Mouse (Mus musculus) midbrain, embryonic 16.5 days (tissue): ENCODE results near the gene Lin54. TPM values are rescaled to one million over a fixed set of nuclear protein-coding genes. Genes with fewer than 3 reads are reported as not detected.

ENCODE experiments used
- ATAC-seq: fragments of 200-750 bp; cut with Nextera tagmentation; 2 replicates; pipeline ENCODE4 v1.8.0; 2017; ENCODE audit warnings: moderate TSS enrichment
- H3K27ac ChIP-seq: fragments of 300-500 bp; sonication (generic); 2 replicates; pipeline ENCODE4 v1.5.1; 2014; ENCODE audit warnings: mild to moderate bottlenecking, low read length, mixed read lengths
- H3K27me3 ChIP-seq: fragments of 300-500 bp; sonication (generic); 2 replicates; pipeline ENCODE4 v1.6.1; 2014; ENCODE audit warnings: low read depth, low read length, mixed read lengths; ENCODE audit not compliant: control insufficient read depth, insufficient read depth
- H3K36me3 ChIP-seq: fragments of 300-500 bp; sonication (generic); 2 replicates; pipeline ENCODE4 v1.6.1; 2014; ENCODE audit warnings: mild to moderate bottlenecking, low read length, moderate library complexity, mixed read lengths; ENCODE audit not compliant: control insufficient read depth, insufficient read depth
- H3K4me1 ChIP-seq: fragments of 300-500 bp; sonication (generic); 2 replicates; pipeline ENCODE4 v1.6.1; 2014; ENCODE audit warnings: mild to moderate bottlenecking, low read length, mixed read lengths; ENCODE audit not compliant: control insufficient read depth, insufficient read depth
- H3K4me2 ChIP-seq: fragments of 300-500 bp; sonication (generic); 2 replicates; pipeline ENCODE4 v1.6.1; 2014; ENCODE audit warnings: mild to moderate bottlenecking, low read length, mixed read lengths
- H3K4me3 ChIP-seq: fragments of 300-500 bp; sonication (generic); 2 replicates; pipeline ENCODE4 v1.5.1; 2014; ENCODE audit warnings: low read depth, mild to moderate bottlenecking, low read length, moderate library complexity, mixed read lengths
- H3K9ac ChIP-seq: fragments of 300-500 bp; sonication (generic); 2 replicates; pipeline ENCODE4 v1.6.1; 2014; ENCODE audit warnings: low read depth, low read length, mixed read lengths
- H3K9me3 ChIP-seq: fragments of 300-500 bp; sonication (generic); replicated peaks from 2 replicates; pipeline ENCODE4 v1.6.1; 2014; ENCODE audit warnings: mild to moderate bottlenecking, low read length, mixed read lengths; ENCODE audit not compliant: control insufficient read depth, poor library complexity, severe bottlenecking
- WGBS: fragments of 180-500 bp; shearing (Covaris S2); extraction: QIAGEN DNeasy Blood & Tissue Kit; methylation state at CpG from one replicate; pipeline ENCODE4 v1.1.7; 2014; 5-methylcytosine and 5-hydroxymethylcytosine counted together
- polyA plus RNA-seq: library from polyadenylated mRNA; unstranded; fragments of >200 nt; fragmentation: Nextera tagmentation; extraction: Ambion mirVana; gene quantifications from 2 replicates; pipeline ENCODE4 v1.2.1, GENCODE M21; 2015

Gene Lin54
- polyA plus RNA-seq, result 7.9 and 8.3 TPM in 2 replicates

DNA sequence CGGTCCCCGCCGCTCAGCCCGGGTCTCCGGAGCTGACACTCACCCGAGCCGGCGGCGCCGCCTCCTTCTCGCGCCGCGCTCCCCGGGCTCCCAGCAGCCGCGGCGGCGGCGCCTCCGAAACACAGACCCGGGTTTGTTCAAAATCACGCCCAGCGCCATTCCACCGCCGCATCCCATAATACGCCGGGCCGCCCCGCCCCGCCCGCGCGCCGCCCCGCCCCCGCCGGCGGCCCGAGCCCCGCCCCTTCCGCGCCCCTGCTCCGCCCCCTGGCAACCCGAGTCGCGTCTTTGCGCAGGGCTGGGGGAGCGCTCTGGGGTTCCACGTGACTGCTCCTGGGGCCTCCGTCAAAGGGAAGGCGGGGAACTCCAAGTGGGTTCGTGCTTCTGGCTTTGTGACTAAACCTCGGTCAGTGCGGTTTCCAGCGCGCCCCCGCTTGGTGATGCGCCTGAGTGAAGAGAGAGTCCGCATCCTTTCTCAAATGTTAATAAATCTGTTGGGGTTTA is at the start of gene Lin54:
Lin54 (minus strand) TSS at position 182 of the 504 bp plus-strand sequence.
- Histone ChIP-seq H3K9ac (peak within 1 kb of the TSS; percentile 66), H3K36me3 (no peaks in the 10 kb centered on the region), H3K27me3 (no peaks in the 10 kb centered on the region), H3K4me1 (peaks cover 20% of the 10 kb centered on the region), H3K4me3 (peak within 1 kb of the TSS; percentile 88), H3K4me2 (peak within 1 kb of the TSS; percentile 98), H3K9me3 (no peaks in the 10 kb centered on the region), H3K27ac (peak within 1 kb of the TSS; percentile 70)
- under 1% methylated on average over 43 of the region's 60 CpGs for WGBS
- peak; percentile 92 for ATAC-seq

DNA sequence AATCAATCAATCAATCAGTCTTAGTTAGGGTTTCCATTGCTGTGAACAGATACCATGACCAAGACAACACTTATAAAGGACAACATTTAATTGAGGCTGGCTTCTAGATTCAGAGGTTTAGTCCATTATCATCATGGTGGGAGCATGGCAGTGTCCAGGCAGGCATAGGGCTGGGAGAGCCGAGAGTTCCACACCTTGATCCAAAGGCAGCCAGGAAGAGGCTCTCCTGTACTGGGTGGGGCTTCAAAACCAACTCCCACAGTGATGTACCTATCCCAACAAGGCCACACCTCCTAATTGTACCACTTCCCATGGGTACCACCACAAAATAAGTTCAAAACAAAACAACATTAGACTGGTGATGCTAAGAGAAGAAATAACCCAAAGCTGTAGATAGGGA is 49.7 kb upstream of the Lin54 start:
- H3K27ac ChIP-seq, result no peak overlapping the region
- no peak overlapping the region for H3K9ac ChIP-seq
- no peak overlapping the region for H3K4me2 ChIP-seq
- H3K27me3 ChIP-seq, result no peaks in the 10 kb centered on the region
- H3K4me1 ChIP-seq, result no peaks in the 10 kb centered on the region
- no peak overlapping the region for H3K4me3 ChIP-seq
- no peaks in the 10 kb centered on the region for H3K9me3 ChIP-seq
- no peak for ATAC-seq
- 90% methylated on average over 1 of the region's 1 CpGs for WGBS
- H3K36me3 ChIP-seq, result peaks cover 22% of the 10 kb centered on the region

DNA sequence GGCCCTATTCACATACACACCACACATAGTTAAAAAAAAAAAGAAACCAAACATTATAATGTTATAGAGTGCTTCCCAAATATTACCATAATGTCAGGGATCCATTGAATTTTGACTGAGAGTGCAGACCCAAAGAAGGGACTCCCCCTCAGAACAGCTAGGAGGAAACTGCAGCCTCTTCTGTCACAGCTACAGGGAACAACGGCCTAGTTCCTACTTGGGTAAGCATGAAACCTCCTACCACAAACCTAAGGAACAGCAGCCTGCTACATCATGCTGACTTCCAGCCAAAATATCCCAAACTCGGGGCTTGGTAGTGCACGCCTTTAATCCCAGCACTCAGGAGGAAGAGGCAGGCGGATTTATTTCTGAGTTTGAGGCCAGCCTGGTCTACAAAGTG is 48.9 kb upstream of the Lin54 start:
- ATAC-seq, result no peak
- H3K9ac ChIP-seq, result no peak overlapping the region
- 96% methylated on average over 4 of the region's 4 CpGs for WGBS
- H3K9me3 ChIP-seq, result no peaks in the 10 kb centered on the region
- no peaks in the 10 kb centered on the region for H3K4me1 ChIP-seq
- H3K27ac ChIP-seq, result no peak overlapping the region
- no peak overlapping the region for H3K4me3 ChIP-seq
- no peak overlapping the region for H3K4me2 ChIP-seq
- H3K36me3 ChIP-seq, result peaks cover 23% of the 10 kb centered on the region
- no peaks in the 10 kb centered on the region for H3K27me3 ChIP-seq

DNA sequence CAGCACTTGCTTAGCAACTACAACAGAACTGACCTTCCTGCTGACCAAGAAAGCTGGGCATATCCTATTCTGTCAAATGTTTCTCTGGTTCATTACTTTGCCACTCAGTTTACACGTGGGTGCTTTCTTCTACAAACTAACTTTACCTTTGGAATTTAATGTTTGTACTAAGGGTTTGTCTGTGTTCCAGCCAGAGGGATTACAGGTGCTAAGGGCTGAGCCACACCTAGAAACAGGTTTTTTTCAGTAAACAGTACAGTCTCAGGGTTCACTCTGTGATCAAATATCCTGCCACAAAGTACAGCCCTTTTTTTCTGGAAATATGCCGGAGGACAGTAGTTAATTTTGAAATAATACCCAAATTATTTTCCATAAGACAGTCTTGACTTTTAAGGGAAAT is 47.8 kb upstream of the Lin54 start:
- no peaks in the 10 kb centered on the region for H3K27me3 ChIP-seq
- H3K4me1 ChIP-seq, result no peaks in the 10 kb centered on the region
- no peak overlapping the region for H3K4me3 ChIP-seq
- WGBS, result 96% methylated on average over 2 of the region's 2 CpGs
- ATAC-seq, result no peak
- H3K36me3 ChIP-seq, result peaks cover 27% of the 10 kb centered on the region
- no peak overlapping the region for H3K27ac ChIP-seq
- H3K9me3 ChIP-seq, result no peaks in the 10 kb centered on the region
- H3K9ac ChIP-seq, result no peak overlapping the region
- H3K4me2 ChIP-seq, result no peak overlapping the region

DNA sequence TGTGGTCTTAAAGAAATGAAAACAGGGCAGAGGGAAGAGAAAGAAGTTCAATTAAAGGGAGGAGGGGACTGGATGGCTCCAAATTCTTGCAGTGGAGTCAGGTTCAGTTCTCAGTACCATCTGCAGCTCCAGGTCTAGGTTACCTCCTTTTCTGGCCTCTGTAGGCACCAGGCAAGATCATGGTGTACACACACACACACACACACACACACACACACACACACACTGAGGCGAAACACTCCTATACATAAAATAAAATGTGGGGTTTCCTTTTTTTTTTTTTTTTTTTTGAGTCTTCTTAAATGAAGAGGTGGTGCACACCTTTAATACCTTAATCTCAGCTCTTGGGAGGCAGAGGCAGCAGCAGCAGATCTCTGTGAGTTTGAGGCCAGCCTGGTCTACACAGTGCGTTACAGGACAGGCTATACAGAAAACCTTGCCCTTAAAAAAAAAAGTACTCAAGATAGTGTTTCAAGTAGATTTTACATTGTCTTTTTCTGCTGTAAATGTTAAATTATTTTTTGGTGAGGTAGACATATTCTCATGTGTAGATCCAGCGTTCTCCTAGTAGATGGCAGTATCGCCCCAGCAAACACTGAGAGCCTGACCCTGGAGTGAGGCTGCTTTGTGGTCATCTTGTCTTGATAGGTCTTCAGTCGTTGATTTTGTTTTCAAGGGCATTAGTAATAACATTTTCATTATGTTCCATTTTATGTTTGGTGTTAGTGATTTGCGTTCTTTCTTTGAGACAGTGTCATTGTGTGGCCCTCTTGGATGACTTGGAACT is 46.0 kb upstream of the Lin54 start:
- Histone ChIP-seq H3K27me3 (no peaks in the 10 kb centered on the region), H3K27ac (no peak overlapping the region), H3K4me3 (no peak overlapping the region), H3K9me3 (no peaks in the 10 kb centered on the region), H3K9ac (no peak overlapping the region), H3K4me2 (no peak overlapping the region), H3K4me1 (no peaks in the 10 kb centered on the region), H3K36me3 (peaks cover 36% of the 10 kb centered on the region)
- 93% methylated on average over 6 of the region's 6 CpGs for WGBS
- ATAC-seq, result no peak

DNA sequence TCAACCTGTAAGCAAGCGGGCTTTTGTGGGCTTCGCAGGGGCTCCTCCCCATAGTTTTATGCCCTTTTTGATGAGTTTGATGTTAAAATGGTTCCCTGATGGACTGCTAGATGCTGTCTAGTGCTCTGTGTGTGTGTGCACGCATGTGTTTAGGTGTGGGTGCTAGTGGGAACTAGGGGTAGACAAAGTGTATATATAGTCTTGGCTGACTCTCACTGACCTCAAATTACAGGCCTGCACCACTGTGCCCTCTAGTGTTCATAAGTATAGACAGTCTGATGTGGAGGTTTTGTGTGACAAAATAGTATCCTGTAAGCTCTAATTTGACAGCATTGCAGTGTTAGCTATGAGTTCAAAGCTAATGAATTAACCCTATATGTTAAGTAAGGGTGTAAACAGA is 36.2 kb upstream of the Lin54 start:
- WGBS, result 93% methylated on average over 3 of the region's 3 CpGs
- Histone ChIP-seq H3K4me3 (no peak overlapping the region), H3K9ac (no peak overlapping the region), H3K27ac (no peak overlapping the region), H3K27me3 (no peaks in the 10 kb centered on the region), H3K4me1 (no peaks in the 10 kb centered on the region), H3K4me2 (no peak overlapping the region), H3K9me3 (no peaks in the 10 kb centered on the region), H3K36me3 (peaks cover 17% of the 10 kb centered on the region)
- no peak for ATAC-seq

DNA sequence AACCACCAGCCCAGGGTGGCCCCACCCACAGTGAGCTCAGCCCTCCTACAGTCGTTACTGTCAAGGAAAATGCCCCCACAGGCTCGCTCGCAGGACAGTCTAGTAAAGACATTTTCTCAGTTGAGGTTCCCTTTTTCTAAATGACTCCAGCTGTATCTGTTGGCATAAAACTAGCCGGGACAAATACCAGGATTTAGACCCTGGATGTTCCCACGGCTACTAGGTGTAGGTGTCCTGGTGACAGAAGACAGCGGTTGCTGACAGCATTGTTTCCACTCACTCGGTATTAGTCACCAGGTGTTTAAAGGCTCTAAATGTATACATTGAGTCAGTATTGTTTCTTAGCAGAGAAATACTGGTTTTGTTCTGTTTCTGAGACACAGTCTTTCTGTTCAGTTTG is 35.4 kb upstream of the Lin54 start:
- no peak overlapping the region for H3K9ac ChIP-seq
- ATAC-seq, result no peak
- H3K4me3 ChIP-seq, result no peak overlapping the region
- H3K9me3 ChIP-seq, result no peaks in the 10 kb centered on the region
- no peaks in the 10 kb centered on the region for H3K4me1 ChIP-seq
- no peak overlapping the region for H3K4me2 ChIP-seq
- H3K27ac ChIP-seq, result no peak overlapping the region
- no peaks in the 10 kb centered on the region for H3K27me3 ChIP-seq
- peaks cover 21% of the 10 kb centered on the region for H3K36me3 ChIP-seq
- WGBS, result 88% methylated on average over 7 of the region's 7 CpGs

DNA sequence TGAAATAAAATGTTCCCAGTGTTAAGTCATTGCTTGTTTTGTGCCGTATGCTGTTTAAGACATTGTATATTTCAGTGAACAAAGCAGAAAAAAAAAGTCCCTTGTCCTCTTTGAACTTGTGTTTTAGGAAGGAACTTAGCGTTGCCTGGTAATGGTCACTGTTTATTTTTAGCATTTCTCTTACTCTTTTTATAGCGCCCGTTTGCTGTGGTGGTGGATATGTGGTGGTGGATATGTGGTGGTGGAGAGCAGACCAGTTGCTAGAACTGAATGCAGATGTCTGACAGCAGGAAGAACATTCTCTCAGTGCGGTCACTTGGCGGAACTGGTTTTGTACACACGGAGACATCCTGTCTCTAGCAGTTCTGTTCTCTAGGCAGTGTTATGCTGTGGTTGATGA is 25.7 kb upstream of the Lin54 start:
- WGBS, result 92% methylated on average over 7 of the region's 7 CpGs
- Histone ChIP-seq H3K4me2 (no peak overlapping the region), H3K4me3 (no peak overlapping the region), H3K36me3 (peaks cover 16% of the 10 kb centered on the region), H3K9me3 (no peaks in the 10 kb centered on the region), H3K9ac (no peak overlapping the region), H3K4me1 (no peaks in the 10 kb centered on the region), H3K27ac (no peak overlapping the region), H3K27me3 (no peaks in the 10 kb centered on the region)
- no peak for ATAC-seq

DNA sequence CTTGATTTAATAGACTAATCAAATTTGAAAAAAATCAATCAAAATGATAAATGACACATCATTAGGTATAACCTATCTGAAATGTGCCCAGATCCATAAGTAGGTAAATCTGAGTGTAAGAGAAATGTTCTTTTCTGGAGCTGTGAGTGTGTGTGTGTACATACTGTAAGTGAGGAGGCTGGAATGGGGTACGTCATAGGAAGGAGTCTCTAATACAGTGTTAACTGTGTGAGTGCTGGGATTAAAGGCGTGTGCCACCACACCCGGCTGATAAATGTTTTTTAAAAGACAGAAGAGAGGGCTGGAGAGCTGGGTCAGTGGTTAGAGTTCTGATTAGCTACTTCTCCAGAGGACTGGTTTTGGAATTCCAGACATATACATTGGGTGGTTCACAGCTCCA is 25.2 kb upstream of the Lin54 start:
- 89% methylated on average over 3 of the region's 3 CpGs for WGBS
- H3K36me3 ChIP-seq, result peaks cover 12% of the 10 kb centered on the region
- no peak overlapping the region for H3K27ac ChIP-seq
- no peaks in the 10 kb centered on the region for H3K4me1 ChIP-seq
- no peak overlapping the region for H3K4me3 ChIP-seq
- H3K9ac ChIP-seq, result no peak overlapping the region
- H3K9me3 ChIP-seq, result no peaks in the 10 kb centered on the region
- ATAC-seq, result no peak
- no peak overlapping the region for H3K4me2 ChIP-seq
- H3K27me3 ChIP-seq, result no peaks in the 10 kb centered on the region
